Mouse (Mus musculus): ENCODE measurements around the gene Sympk. TPM values are rescaled to one million over a fixed set of nuclear protein-coding genes. Genes with fewer than 3 reads are reported as not detected.
A peak's percentile ranks its signal among the peaks of the same experiment; 100 is the strongest.

Sympk gene
- polyA plus RNA-seq, 1 experiment from 2014 or later: 15.8 TPM

GRCm38 (mm10) chr7:19076586-19076991 is 52.4 kb downstream of the Sympk start:
- H3K9me3 ChIP-seq (ENCODE audit: control insufficient read depth, low read length): no peaks in the 10 kb centered on the region
- H3K27ac ChIP-seq (replicated peaks in 1 of 2; ENCODE audit: control insufficient read depth in 1 of 2, insufficient read depth in 1 of 2, low read depth in 2 of 2, low read length in 2 of 2): peak overlapping the region; percentile 69 to 91
- ATAC-seq (ENCODE audit: insufficient number of reproducible peaks, insufficient read depth, low FRiP score, low read depth): no peak
- H3K36me3 ChIP-seq (ENCODE audit: control insufficient read depth, insufficient read depth, low read length): peaks cover 38% of the 10 kb centered on the region
- H3K4me2 ChIP-seq (ENCODE audit: low read length): peak overlapping the region; percentile 92
- peak overlapping the region; percentile 99 for H3K9ac ChIP-seq (ENCODE audit: low read length)
- peaks cover 13 to 27% of the 10 kb centered on the region in 2 experiments for H3K4me1 ChIP-seq (ENCODE audit: control insufficient read depth in 2 of 2, insufficient read depth in 2 of 2, low read length in 2 of 2)
- no peaks in the 10 kb centered on the region for H3K27me3 ChIP-seq (ENCODE audit: control insufficient read depth, insufficient read depth, low read length)
- WGBS: under 1% methylated on average over 21 of the region's 22 CpGs
- peak overlapping the region; percentile 81 to 84 for H3K4me3 ChIP-seq (ENCODE audit: control insufficient read depth in 1 of 2, insufficient read depth in 1 of 2, low read depth in 1 of 2, low read length in 2 of 2)

GRCm38 (mm10) chr7:19077761-19078160 is 53.6 kb downstream of the Sympk start:
- no peaks in the 10 kb centered on the region for H3K27me3 ChIP-seq (ENCODE audit: control insufficient read depth, insufficient read depth, low read length)
- peaks cover 50% of the 10 kb centered on the region for H3K36me3 ChIP-seq (ENCODE audit: control insufficient read depth, insufficient read depth, low read length)
- H3K4me3 ChIP-seq (ENCODE audit: control insufficient read depth in 1 of 2, insufficient read depth in 1 of 2, low read depth in 1 of 2, low read length in 2 of 2): peak overlapping the region; percentile 4 to 84; a peak in 2 of 4 replicates
- H3K9me3 ChIP-seq (ENCODE audit: control insufficient read depth, low read length): no peaks in the 10 kb centered on the region
- H3K4me1 ChIP-seq (ENCODE audit: control insufficient read depth in 2 of 2, insufficient read depth in 2 of 2, low read length in 2 of 2): peaks cover 19 to 36% of the 10 kb centered on the region in 2 experiments
- WGBS: 76% methylated on average over 14 of the region's 14 CpGs
- peak overlapping the region in 1 of 2 experiments; percentile 91; a peak in 1 of 4 replicates for H3K27ac ChIP-seq (replicated peaks in 1 of 2; ENCODE audit: control insufficient read depth in 1 of 2, insufficient read depth in 1 of 2, low read depth in 2 of 2, low read length in 2 of 2)
- peak overlapping the region; percentile 92 for H3K4me2 ChIP-seq (ENCODE audit: low read length)
- ATAC-seq (ENCODE audit: insufficient number of reproducible peaks, insufficient read depth, low FRiP score, low read depth): no peak
- peak overlapping the region; percentile 99 for H3K9ac ChIP-seq (ENCODE audit: low read length)

GRCm38 (mm10) chr7:19078732-19079131 is 54.6 kb downstream of the Sympk start:
- Histone ChIP-seq H3K4me2 (ENCODE audit: low read length) (no peak overlapping the region), H3K27ac (replicated peaks in 1 of 2; ENCODE audit: control insufficient read depth in 1 of 2, insufficient read depth in 1 of 2, low read depth in 2 of 2, low read length in 2 of 2) (no peak overlapping the region), H3K9ac (ENCODE audit: low read length) (no peak overlapping the region), H3K4me1 (ENCODE audit: control insufficient read depth in 2 of 2, insufficient read depth in 2 of 2, low read length in 2 of 2) (peaks cover 24 to 46% of the 10 kb centered on the region in 2 experiments), H3K27me3 (ENCODE audit: control insufficient read depth, insufficient read depth, low read length) (no peaks in the 10 kb centered on the region), H3K9me3 (ENCODE audit: control insufficient read depth, low read length) (no peaks in the 10 kb centered on the region), H3K36me3 (ENCODE audit: control insufficient read depth, insufficient read depth, low read length) (peaks cover 53% of the 10 kb centered on the region), H3K4me3 (ENCODE audit: control insufficient read depth in 1 of 2, insufficient read depth in 1 of 2, low read depth in 1 of 2, low read length in 2 of 2) (no peak overlapping the region)
- 86% methylated on average over 3 of the region's 3 CpGs for WGBS
- no peak for ATAC-seq (ENCODE audit: insufficient number of reproducible peaks, insufficient read depth, low FRiP score, low read depth)

GRCm38 (mm10) chr7:19080451-19080950 is 56.3 kb downstream of the Sympk start:
- no peak for ATAC-seq (ENCODE audit: insufficient number of reproducible peaks, insufficient read depth, low FRiP score, low read depth)
- WGBS: 91% methylated on average over 19 of the region's 19 CpGs
- peaks cover 53% of the 10 kb centered on the region for H3K36me3 ChIP-seq (ENCODE audit: control insufficient read depth, insufficient read depth, low read length)

GRCm38 (mm10) chr7:19082171-19082570 is 58.0 kb downstream of the Sympk start:
- H3K9ac ChIP-seq (ENCODE audit: low read length): peak overlapping the region; percentile 39
- no peaks in the 10 kb centered on the region for H3K9me3 ChIP-seq (ENCODE audit: control insufficient read depth, low read length)
- H3K27me3 ChIP-seq (ENCODE audit: control insufficient read depth, insufficient read depth, low read length): no peaks in the 10 kb centered on the region
- H3K4me3 ChIP-seq (ENCODE audit: control insufficient read depth in 1 of 2, insufficient read depth in 1 of 2, low read depth in 1 of 2, low read length in 2 of 2): no peak overlapping the region
- peak overlapping the region; percentile 78; a peak in 3 of 4 replicates for H3K27ac ChIP-seq (replicated peaks in 1 of 2; ENCODE audit: control insufficient read depth in 1 of 2, insufficient read depth in 1 of 2, low read depth in 2 of 2, low read length in 2 of 2)
- 89% methylated on average over 4 of the region's 4 CpGs for WGBS
- H3K36me3 ChIP-seq (ENCODE audit: control insufficient read depth, insufficient read depth, low read length): peaks cover 59% of the 10 kb centered on the region
- peaks cover 41 to 64% of the 10 kb centered on the region in 2 experiments for H3K4me1 ChIP-seq (ENCODE audit: control insufficient read depth in 2 of 2, insufficient read depth in 2 of 2, low read length in 2 of 2)
- H3K4me2 ChIP-seq (ENCODE audit: low read length): no peak overlapping the region
- no peak for ATAC-seq (ENCODE audit: insufficient number of reproducible peaks, insufficient read depth, low FRiP score, low read depth)

More at GRCm38 (mm10) chr7:19080451-19080950, 56.3 kb downstream of the Sympk start:
- H3K9me3 ChIP-seq (ENCODE audit: control insufficient read depth, low read length): no peaks in the 10 kb centered on the region
- H3K4me2 ChIP-seq (ENCODE audit: low read length): no peak overlapping the region
- H3K27ac ChIP-seq (replicated peaks in 1 of 2; ENCODE audit: control insufficient read depth in 1 of 2, insufficient read depth in 1 of 2, low read depth in 2 of 2, low read length in 2 of 2): no peak overlapping the region
- H3K4me1 ChIP-seq (ENCODE audit: control insufficient read depth in 2 of 2, insufficient read depth in 2 of 2, low read length in 2 of 2): peaks cover 37 to 59% of the 10 kb centered on the region in 2 experiments
- H3K4me3 ChIP-seq (ENCODE audit: control insufficient read depth in 1 of 2, insufficient read depth in 1 of 2, low read depth in 1 of 2, low read length in 2 of 2): no peak overlapping the region
- H3K27me3 ChIP-seq (ENCODE audit: control insufficient read depth, insufficient read depth, low read length): no peaks in the 10 kb centered on the region
- no peak overlapping the region for H3K9ac ChIP-seq (ENCODE audit: low read length)

GRCm38 (mm10) chr7:19083096-19083495 is 58.9 kb downstream of the Sympk start:
- Histone ChIP-seq H3K4me2 (ENCODE audit: low read length) (peak overlapping the region; percentile 55), H3K4me3 (ENCODE audit: control insufficient read depth in 1 of 2, insufficient read depth in 1 of 2, low read depth in 1 of 2, low read length in 2 of 2) (peak overlapping the region in 1 of 2 experiments; percentile 29; a peak in 1 of 4 replicates), H3K9ac (ENCODE audit: low read length) (peak overlapping the region; percentile 39), H3K4me1 (ENCODE audit: control insufficient read depth in 2 of 2, insufficient read depth in 2 of 2, low read length in 2 of 2) (peaks cover 35 to 55% of the 10 kb centered on the region in 2 experiments), H3K27ac (replicated peaks in 1 of 2; ENCODE audit: control insufficient read depth in 1 of 2, insufficient read depth in 1 of 2, low read depth in 2 of 2, low read length in 2 of 2) (peak overlapping the region; percentile 78), H3K36me3 (ENCODE audit: control insufficient read depth, insufficient read depth, low read length) (peaks cover 65% of the 10 kb centered on the region), H3K27me3 (ENCODE audit: control insufficient read depth, insufficient read depth, low read length) (no peaks in the 10 kb centered on the region), H3K9me3 (ENCODE audit: control insufficient read depth, low read length) (no peaks in the 10 kb centered on the region)
- 20% methylated on average over 6 of the region's 6 CpGs for WGBS
- peak; percentile 35 for ATAC-seq (ENCODE audit: insufficient number of reproducible peaks, insufficient read depth, low FRiP score, low read depth)

GRCm38 (mm10) chr7:19083701-19084100 is 59.5 kb downstream of the Sympk start, which contains the start of gene Dmpk:
Gene Dmpk (plus strand): TSS chr7:19083849.
- Histone ChIP-seq H3K4me3 (ENCODE audit: control insufficient read depth in 1 of 2, insufficient read depth in 1 of 2, low read depth in 1 of 2, low read length in 2 of 2) (peak within 1 kb of the TSS; percentile 29 to 30), H3K9ac (ENCODE audit: low read length) (peak within 1 kb of the TSS; percentile 64), H3K36me3 (ENCODE audit: control insufficient read depth, insufficient read depth, low read length) (peaks cover 65% of the 10 kb centered on the region), H3K27ac (replicated peaks in 1 of 2; ENCODE audit: control insufficient read depth in 1 of 2, insufficient read depth in 1 of 2, low read depth in 2 of 2, low read length in 2 of 2) (peak within 1 kb of the TSS; percentile 78), H3K4me2 (ENCODE audit: low read length) (peak within 1 kb of the TSS; percentile 55), H3K27me3 (ENCODE audit: control insufficient read depth, insufficient read depth, low read length) (no peaks in the 10 kb centered on the region), H3K9me3 (ENCODE audit: control insufficient read depth, low read length) (no peaks in the 10 kb centered on the region), H3K4me1 (ENCODE audit: control insufficient read depth in 2 of 2, insufficient read depth in 2 of 2, low read length in 2 of 2) (peaks cover 35 to 51% of the 10 kb centered on the region in 2 experiments)
- peak; percentile 57 for ATAC-seq (ENCODE audit: insufficient number of reproducible peaks, insufficient read depth, low FRiP score, low read depth)
- WGBS: 19% methylated on average over 10 of the region's 10 CpGs

Measured in heart, embryonic 14.5 days (tissue).